Mouse (Mus musculus): ENCODE results near the gene Gpr180.
"Not testable (repeated sequence)": the region's sequence is repeated elsewhere in the genome, so short reads cannot be mapped to it uniquely, and the experiment has no call there.

Gene Gpr180

GRCm38 (mm10) chr14:118136744-118137452, at the start of gene Gpr180:
Gpr180 (plus strand) TSS chr14:118137158.
- peak; percentile 98 for DNase-seq (ENCODE audit: low spot score)

- DNase-seq (ENCODE audit: low spot score), result peak; percentile 53
Observed at GRCm38 (mm10) chr14:118088437-118089207, 48.3 kb upstream of the Gpr180 start.

GRCm38 (mm10) chr14:118089215-118089805, 47.6 kb upstream of the Gpr180 start:
- peak; percentile 93 for DNase-seq (ENCODE audit: low spot score)

GRCm38 (mm10) chr14:118089806-118090392, 47.1 kb upstream of the Gpr180 start:
- DNase-seq (ENCODE audit: low spot score), result peak; percentile 61

- no peak for DNase-seq (ENCODE audit: low spot score)
Observed at GRCm38 (mm10) chr14:118098265-118098664, 38.7 kb upstream of the Gpr180 start.

- DNase-seq (ENCODE audit: low spot score), result no peak
Observed at GRCm38 (mm10) chr14:118101227-118101990, 35.5 kb upstream of the Gpr180 start.

GRCm38 (mm10) chr14:118107479-118107878, 29.5 kb upstream of the Gpr180 start:
- DNase-seq (ENCODE audit: low spot score), result not testable (repeated sequence)

GRCm38 (mm10) chr14:118113116-118113515, 23.8 kb upstream of the Gpr180 start:
- no peak for DNase-seq (ENCODE audit: low spot score)

GRCm38 (mm10) chr14:118124129-118124528, 12.8 kb upstream of the Gpr180 start:
- no peak for DNase-seq (ENCODE audit: low spot score)

- no peak for DNase-seq (ENCODE audit: low spot score)
Observed at GRCm38 (mm10) chr14:118124771-118125170, 12.2 kb upstream of the Gpr180 start.

GRCm38 (mm10) chr14:118126301-118126700, 10.7 kb upstream of the Gpr180 start:
- no peak for DNase-seq (ENCODE audit: low spot score)

- no peak for DNase-seq (ENCODE audit: low spot score)
Observed at GRCm38 (mm10) chr14:118131472-118131871, 5.5 kb upstream of the Gpr180 start.

GRCm38 (mm10) chr14:118131931-118132641, 4.9 kb upstream of the Gpr180 start:
- peak; percentile 11 for DNase-seq (ENCODE audit: low spot score)

- peak; percentile 100 for DNase-seq (ENCODE audit: low spot score)
Observed at GRCm38 (mm10) chr14:118132642-118132977, 4.3 kb upstream of the Gpr180 start, which contains the start of gene Tgds. Tgds (minus strand) TSS chr14:118132755.

GRCm38 (mm10) chr14:118137487-118137886, 529 bp downstream of the Gpr180 start:
- DNase-seq (ENCODE audit: low spot score), result peak; percentile 57

- no peak for DNase-seq (ENCODE audit: low spot score)
Observed at GRCm38 (mm10) chr14:118142283-118142682, 5.3 kb downstream of the Gpr180 start.

GRCm38 (mm10) chr14:118148046-118148445, 11.1 kb downstream of the Gpr180 start:
- DNase-seq (ENCODE audit: low spot score), result no peak

- peak; percentile 31 for DNase-seq (ENCODE audit: low spot score)
Observed at GRCm38 (mm10) chr14:118148554-118148953, 11.6 kb downstream of the Gpr180 start.

GRCm38 (mm10) chr14:118150656-118151551, 13.9 kb downstream of the Gpr180 start:
- no peak for DNase-seq (ENCODE audit: low spot score)

Data from embryo, embryonic 10.5 days (tissue).